Mouse (Mus musculus) liver, postnatal 0 days (tissue): Measurements from ENCODE around the gene Rtn4rl2.

Source experiments
- CTCF ChIP-seq: sonication (generic); IDR thresholded peaks from 2 replicates; pipeline ENCODE4 v1.5.1; 2016; ENCODE audit warnings: antibody characterized with exemption, low read depth
- EP300 ChIP-seq: IDR thresholded peaks from 2 replicates; pipeline ENCODE4 v1.6.1; 2016; ENCODE audit warnings: antibody characterized with exemption, low read depth, mild to moderate bottlenecking

DNA sequence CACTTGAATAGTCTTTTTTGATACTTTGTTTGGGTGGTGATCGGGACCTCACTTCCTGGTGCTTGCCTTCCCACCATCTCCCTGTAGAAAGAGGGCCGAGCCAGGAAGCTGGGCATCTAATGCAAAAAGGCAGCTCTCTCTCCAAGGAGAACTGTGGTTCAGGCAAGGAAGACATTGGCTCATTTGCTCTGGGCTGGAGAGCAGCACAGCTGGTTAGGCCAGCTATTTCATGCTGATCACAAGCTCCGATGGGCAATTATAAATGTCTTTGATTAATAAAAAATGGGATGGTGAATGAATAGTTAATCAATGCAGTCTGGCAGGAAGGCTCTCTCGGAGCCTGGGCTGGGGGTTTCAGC lies 48.1 kb upstream of the Rtn4rl2 start:
- TF ChIP-seq CTCF = no peak
- no peak for TF ChIP-seq EP300
